ENCODE assay signal across 10 mouse cellular contexts in genomic region chr16:11343292-11343815, GRCm38 (mm10). TPM values are rescaled to one million over a fixed set of nuclear protein-coding genes. Genes with fewer than 3 reads are reported as not detected.
DNase-seq lines count a peak whose midpoint lies in the region; ATAC-seq and TF ChIP-seq lines count a peak whose summit lies in the region.
"Had no signal": no experiment of that assay in that cellular context is flagged by ENCODE, and none has a peak within 500 bp of the region (broad histone marks: within the 10 kb centered on the region; RNA-seq: fewer than 3 reads in every experiment).

No protein-coding gene starts in this region.

- H3K4me2 ChIP-seq in hindbrain, embryonic 11.5 days (replicated peaks; ENCODE audit: low read depth, low read length): no peak overlapping the region
- H3K4me2 ChIP-seq: midbrain, embryonic 15.5 days had no signal

- no peak for TF ChIP-seq EP300 in MEL (IDR thresholded peaks at IDR 0.05; ENCODE audit: low read depth in 1 of 2, low read length in 2 of 2)

- 92% methylated on average over 4 of the region's 4 CpGs for WGBS in forebrain, embryonic 10.5 days
- WGBS in hindbrain, embryonic 11.5 days: 77% methylated on average over 4 of the region's 4 CpGs

- H3K9ac ChIP-seq in MEL (ENCODE audit: control insufficient read depth, low read depth, low read length, poor library complexity, severe bottlenecking): no peak overlapping the region
- H3K9ac ChIP-seq in hindbrain, embryonic 11.5 days (ENCODE audit: low read depth, low read length): no peak overlapping the region
- H3K9ac ChIP-seq: midbrain, embryonic 15.5 days had no signal

- no peak for TF ChIP-seq CTCF in MEL (IDR thresholded peaks at IDR 0.05 in 2 of 3, conservative IDR thresholded peaks at IDR 0.05 in 1 of 3; ENCODE audit: control insufficient read depth in 1 of 3, insufficient read depth in 1 of 3, low read depth in 2 of 3, low read length in 3 of 3, poor library complexity in 1 of 3, severe bottlenecking in 1 of 3)

- no peaks in the 10 kb centered on the region for H3K9me3 ChIP-seq in MEL (replicated peaks; ENCODE audit: insufficient read depth, low read length)
- H3K9me3 ChIP-seq in forebrain, embryonic 10.5 days: no peaks in the 10 kb centered on the region
- no peaks in the 10 kb centered on the region for H3K9me3 ChIP-seq in hindbrain, embryonic 11.5 days (ENCODE audit: control insufficient read depth, low read length)
- H3K9me3 ChIP-seq: midbrain, embryonic 15.5 days had no signal

- H3K79me2 ChIP-seq in MEL (ENCODE audit: control insufficient read depth, insufficient read depth, low read length, poor library complexity): no peaks in the 10 kb centered on the region

- no peak for ATAC-seq in hindbrain, embryonic 11.5 days (ENCODE audit: low FRiP score)
- ATAC-seq: midbrain, embryonic 15.5 days had no signal

- intact Hi-C loops in heart, postnatal 25 days (cut with DNase I): no loop called here

- no peaks in the 10 kb centered on the region for H3K36me3 ChIP-seq in MEL (ENCODE audit: control insufficient read depth in 1 of 2, insufficient read depth in 2 of 2, low read length in 2 of 2)
- no peaks in the 10 kb centered on the region for H3K36me3 ChIP-seq in forebrain, embryonic 10.5 days (replicated peaks)
- H3K36me3 ChIP-seq in hindbrain, embryonic 11.5 days (ENCODE audit: control insufficient read depth, insufficient read depth, low read length): no peaks in the 10 kb centered on the region
- H3K36me3 ChIP-seq: midbrain, embryonic 15.5 days had no signal

- peak; percentile 20 for DNase-seq in adrenal gland, adult 8-10 months
- no peak for DNase-seq in adrenal gland, postnatal 25 days
- DNase-seq in MEL (ENCODE audit: low read depth, low spot score): peak; percentile 44
- peak; percentile 13 for DNase-seq in heart, postnatal 25 days (ENCODE audit: low spot score)
- DNase-seq in lung, postnatal 10 days: peak; percentile 27
- no peak for DNase-seq in forebrain, embryonic 10.5 days (ENCODE audit: extremely low spot score, low spot score)
- no peak for DNase-seq in cerebellum, adult 11-12 months
- DNase-seq in hindbrain, embryonic 11.5 days (ENCODE audit: low spot score): no peak
- DNase-seq: right cerebral cortex, postnatal 4 days had no signal

- H3K27me3 ChIP-seq in MEL (ENCODE audit: control insufficient read depth in 1 of 2, insufficient read depth in 2 of 2, low read length in 2 of 2): no peaks in the 10 kb centered on the region
- H3K27me3 ChIP-seq in forebrain, embryonic 10.5 days (ENCODE audit: poor library complexity, severe bottlenecking): no peaks in the 10 kb centered on the region
- H3K27me3 ChIP-seq in hindbrain, embryonic 11.5 days (ENCODE audit: control insufficient read depth, insufficient read depth, low read length): no peaks in the 10 kb centered on the region
- H3K27me3 ChIP-seq: midbrain, embryonic 15.5 days had no signal

- TF ChIP-seq POLR2A in MEL (IDR thresholded peaks at IDR 0.05; ENCODE audit: control insufficient read depth in 1 of 2, insufficient read depth in 1 of 2, low read depth in 1 of 2, low read length in 2 of 2, poor library complexity in 1 of 2): no peak

- H3K27ac ChIP-seq in MEL (ENCODE audit: control insufficient read depth, low read depth, low read length): no peak overlapping the region
- H3K27ac ChIP-seq in forebrain, embryonic 10.5 days: no peak overlapping the region
- no peak overlapping the region for H3K27ac ChIP-seq in hindbrain, embryonic 11.5 days (ENCODE audit: low read depth, low read length)
- H3K27ac ChIP-seq: midbrain, embryonic 15.5 days had no signal

- H3K4me3 ChIP-seq in MEL (ENCODE audit: control insufficient read depth in 1 of 2, insufficient read depth in 1 of 2, low read depth in 2 of 2, low read length in 2 of 2): no peak overlapping the region
- H3K4me3 ChIP-seq in forebrain, embryonic 10.5 days: no peak overlapping the region
- no peak overlapping the region for H3K4me3 ChIP-seq in hindbrain, embryonic 11.5 days (ENCODE audit: low read depth, low read length)
- H3K4me3 ChIP-seq: midbrain, embryonic 15.5 days had no signal

- peaks cover 0 to 7% of the 10 kb centered on the region in 2 experiments; a peak in 1 of 4 replicates for H3K4me1 ChIP-seq in MEL (ENCODE audit: control insufficient read depth in 1 of 2, insufficient read depth in 2 of 2, low read length in 2 of 2)
- H3K4me1 ChIP-seq in forebrain, embryonic 10.5 days: peaks cover 4% of the 10 kb centered on the region; the same call in 1 of the 2 replicates
- H3K4me1 ChIP-seq in hindbrain, embryonic 11.5 days (replicated peaks; ENCODE audit: control insufficient read depth, insufficient read depth, low read length): no peaks in the 10 kb centered on the region
- H3K4me1 ChIP-seq: midbrain, embryonic 15.5 days had no signal

- TF ChIP-seq RAD21 in MEL (IDR thresholded peaks at IDR 0.05; ENCODE audit: low read depth, low read length): no peak

TF ChIP-seq in MEL, 35 proteins besides CTCF, POLR2A, EP300 and RAD21:
- TF ChIP-seq SMC3 (IDR thresholded peaks at IDR 0.05; ENCODE audit: low read depth, low read length): no peak
- no peak for TF ChIP-seq CHD2 (IDR thresholded peaks at IDR 0.05; ENCODE audit: low read length)
- TF ChIP-seq ZNF384 (IDR thresholded peaks at IDR 0.05; ENCODE audit: low read depth, low read length): no peak
- no peak for TF ChIP-seq KAT2A (conservative IDR thresholded peaks at IDR 0.05; ENCODE audit: low read depth, low read length)
- no peak for TF ChIP-seq GABPA (IDR thresholded peaks at IDR 0.05; ENCODE audit: low read depth, low read length)
- peak; percentile 76 for TF ChIP-seq USF1 (IDR thresholded peaks at IDR 0.05; ENCODE audit: low read depth, low read length)

RNA-seq across cellular contexts. Expression of gene Snx29, which starts 20.6 kb away (rescaled TPM):
- 10 to 100 TPM; 17.2 to 35.2 (median 21.6) TPM for total RNA-seq in adrenal gland, adult 8-10 months (2022)
- total RNA-seq in adrenal gland, postnatal 25 days (2021): 16.1 and 20.7 TPM in 2 replicates
- 0.42 and 0.73 TPM in 2 replicates for total RNA-seq in MEL (2012; rRNA removed)
- polyA plus RNA-seq in MEL (2012; ENCODE audit: insufficient read depth in 1 of 2, insufficient read length in 2 of 2, low read depth in 1 of 2, low replicate concordance in 2 of 2, missing spikeins in 1 of 2): under 1 TPM in 1 of 2 experiments, not detected in 1; 0.72 TPM
- 10 to 100 TPM in 1 of 2 experiments, 1 to 10 TPM in 1; 9.6 to 12.4 TPM for total RNA-seq in heart, postnatal 25 days (2021)
- 8.1 and 9.8 TPM in 2 replicates for polyA plus RNA-seq in forebrain, embryonic 10.5 days (2016; fragmentation: Nextera tagmentation; extraction: Ambion mirVana)
- polyA plus RNA-seq in hindbrain, embryonic 11.5 days (2014; fragmentation: Nextera tagmentation; extraction: Ambion mirVana): 10.3 and 15.3 TPM in 2 replicates

RNA-seq across cellular contexts. Expression of gene Tnfrsf17, which starts 29.7 kb away (rescaled TPM):
- under 1 TPM in 1 of 4 experiments, not detected in 3; 0.89 TPM for total RNA-seq in adrenal gland, adult 8-10 months (2022)
- total RNA-seq in adrenal gland, postnatal 25 days (2021): not detected in 2 replicates
- total RNA-seq in MEL (2012; rRNA removed): not detected in 2 replicates
- not detected for polyA plus RNA-seq in MEL (2012; ENCODE audit: insufficient read depth in 1 of 2, insufficient read length in 2 of 2, low read depth in 1 of 2, low replicate concordance in 2 of 2, missing spikeins in 1 of 2)
- total RNA-seq in heart, postnatal 25 days (2021): not detected
- polyA plus RNA-seq in forebrain, embryonic 10.5 days (2016; fragmentation: Nextera tagmentation; extraction: Ambion mirVana): not detected in 2 replicates
- polyA plus RNA-seq in hindbrain, embryonic 11.5 days (2014; fragmentation: Nextera tagmentation; extraction: Ambion mirVana): 0.22 TPM in 1 of 2 replicates, not detected in the other

Comparison
In these comparisons a context has a peak if more than half of its experiments do, and no peak if none do; other contexts are left out.
1. DNase-seq: peak in adrenal gland, adult 8-10 months (single experiment), MEL (single experiment), heart, postnatal 25 days (single experiment) and lung, postnatal 10 days (single experiment); none in adrenal gland, postnatal 25 days (single experiment), forebrain, embryonic 10.5 days (single experiment), cerebellum, adult 11-12 months (single experiment) and hindbrain, embryonic 11.5 days (single experiment).